Mouse (Mus musculus): Measurements from ENCODE around the gene Dcaf8.

- TF ChIP-seq CTCF (IDR thresholded peaks at IDR 0.05; ENCODE audit: low read depth, low read length): no peak
- no peak for TF ChIP-seq POLR2A (IDR thresholded peaks at IDR 0.05; ENCODE audit: insufficient read depth, low read length)
These were observed 7.1 kb upstream of the Dcaf8 start for GRCm38 (mm10) chr1:172140825-172141224.
